Mouse (Mus musculus): ENCODE data around the gene Stox2.
"Not testable (repeated sequence)": the region's sequence is repeated elsewhere in the genome, so short reads cannot be mapped to it uniquely, and the experiment has no call there.

Gene Stox2

GRCm38 (mm10) chr8:47446312-47447046, at the start of gene Stox2:
Gene Stox2, minus strand, starts transcription at chr8:47446362.
- DNase-seq (ENCODE audit: low read depth, low spot score) = no peak

GRCm38 (mm10) chr8:47495428-47495827, 49.3 kb upstream of the Stox2 start:
- DNase-seq (ENCODE audit: low read depth, low spot score) = no peak

- DNase-seq (ENCODE audit: low read depth, low spot score) = no peak
Observed at GRCm38 (mm10) chr8:47494602-47495153, 48.5 kb upstream of the Stox2 start.

GRCm38 (mm10) chr8:47493106-47493505, 46.9 kb upstream of the Stox2 start:
- no peak for DNase-seq (ENCODE audit: low read depth, low spot score)

GRCm38 (mm10) chr8:47487231-47487630, 41.1 kb upstream of the Stox2 start:
- DNase-seq (ENCODE audit: low read depth, low spot score) = no peak

DNA sequence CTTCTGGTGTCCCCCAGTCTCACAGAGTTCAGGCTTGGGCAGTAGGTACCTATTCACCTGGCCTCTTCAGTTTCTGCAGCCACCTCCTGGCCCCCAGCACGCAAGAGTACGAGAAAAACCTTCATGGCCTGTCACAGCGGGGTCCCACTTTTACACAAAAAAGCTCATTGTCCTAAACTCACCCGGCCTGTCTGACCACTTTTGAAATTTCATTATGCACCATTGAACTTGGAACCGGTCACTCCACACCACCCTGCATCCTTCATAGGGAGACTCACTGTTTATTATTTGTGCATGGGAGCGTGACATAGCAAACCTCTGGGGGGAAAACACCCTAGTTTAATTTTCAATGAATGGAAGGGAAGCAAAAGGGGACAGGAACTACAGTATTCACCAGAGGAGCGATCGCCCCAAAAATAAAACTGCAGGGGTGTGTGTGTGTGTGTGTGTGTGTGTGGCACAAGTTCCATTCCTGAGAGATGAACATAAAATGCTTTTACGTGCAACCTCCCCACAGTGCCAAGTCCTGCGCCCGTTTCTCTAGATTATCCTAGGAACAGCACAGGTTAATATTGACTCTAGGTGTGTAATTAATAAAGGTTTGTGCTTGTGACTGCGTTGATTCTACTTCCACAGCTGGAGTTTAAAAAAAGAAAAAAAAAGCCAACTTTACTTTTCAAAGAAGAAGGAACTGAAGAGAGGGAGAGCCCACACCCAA, 36.4 kb upstream of the Stox2 start:
- no peak for DNase-seq (ENCODE audit: low read depth, low spot score)

GRCm38 (mm10) chr8:47480039-47480438, 33.9 kb upstream of the Stox2 start:
- DNase-seq (ENCODE audit: low read depth, low spot score) = no peak

DNA sequence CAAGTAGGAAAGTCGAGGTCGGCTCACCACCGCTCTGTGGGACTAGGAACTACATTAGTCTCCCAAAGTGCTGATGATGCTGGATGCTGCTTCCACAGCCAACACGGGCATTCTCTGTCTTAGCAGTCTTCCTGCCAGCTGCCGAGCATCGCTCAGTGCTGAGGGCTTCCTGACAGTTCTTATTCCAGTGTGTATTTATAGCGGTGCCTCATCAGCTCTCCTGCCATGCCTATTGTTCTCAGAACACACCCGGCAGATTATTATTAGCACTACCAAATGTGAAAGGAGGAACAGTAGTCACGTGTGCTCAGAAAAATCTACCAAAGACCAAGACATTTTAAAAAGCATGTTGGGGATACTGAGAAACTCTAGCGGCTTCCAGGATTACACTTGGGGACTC, 15.5 kb upstream of the Stox2 start:
- DNase-seq (ENCODE audit: low read depth, low spot score) = no peak

DNA sequence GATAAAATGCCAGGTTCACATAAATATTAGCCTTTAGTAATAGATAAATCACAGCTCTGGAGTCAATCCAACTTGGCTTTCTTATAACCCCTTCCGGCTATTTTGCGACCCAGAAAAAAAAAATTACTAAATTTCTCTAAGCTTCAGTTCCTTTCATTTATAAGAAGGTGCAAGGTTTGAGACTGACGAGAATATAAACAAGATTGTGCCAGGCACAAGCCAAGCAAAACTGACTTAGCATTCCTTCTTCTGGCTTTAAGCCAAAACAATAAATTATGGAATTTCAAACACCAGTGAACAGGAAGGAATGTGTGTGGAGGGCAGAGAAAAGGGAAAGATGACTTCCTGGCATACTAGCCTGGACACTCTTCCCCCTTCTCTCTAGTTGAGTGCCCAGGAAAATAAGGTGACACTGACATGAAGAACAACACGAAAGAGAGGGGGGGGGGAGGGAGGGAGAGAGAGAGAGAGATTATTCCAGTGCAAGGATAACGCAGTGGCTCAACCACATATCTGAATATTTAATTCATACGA, 13.1 kb upstream of the Stox2 start:
- no peak for DNase-seq (ENCODE audit: low read depth, low spot score)

DNA sequence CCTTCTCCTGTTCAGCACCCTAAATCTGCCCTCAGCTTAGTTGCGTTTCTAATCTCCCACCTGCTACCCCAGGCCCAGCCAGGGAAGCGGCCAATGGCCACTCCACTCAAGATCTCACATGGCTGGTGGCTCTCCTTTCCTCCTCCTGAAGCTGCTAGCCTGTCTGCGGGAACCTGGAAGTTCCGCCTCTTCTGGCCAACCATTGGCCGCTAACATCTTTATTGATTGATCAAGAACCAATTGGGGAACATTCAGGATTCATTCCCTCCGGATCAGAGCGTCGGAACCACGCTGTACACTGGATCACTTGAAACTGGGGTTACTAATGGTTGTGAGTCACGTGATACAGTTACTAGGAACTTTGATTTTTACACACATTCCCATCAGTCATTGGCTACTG, 12.4 kb upstream of the Stox2 start:
- DNase-seq (ENCODE audit: low read depth, low spot score) = no peak

DNA sequence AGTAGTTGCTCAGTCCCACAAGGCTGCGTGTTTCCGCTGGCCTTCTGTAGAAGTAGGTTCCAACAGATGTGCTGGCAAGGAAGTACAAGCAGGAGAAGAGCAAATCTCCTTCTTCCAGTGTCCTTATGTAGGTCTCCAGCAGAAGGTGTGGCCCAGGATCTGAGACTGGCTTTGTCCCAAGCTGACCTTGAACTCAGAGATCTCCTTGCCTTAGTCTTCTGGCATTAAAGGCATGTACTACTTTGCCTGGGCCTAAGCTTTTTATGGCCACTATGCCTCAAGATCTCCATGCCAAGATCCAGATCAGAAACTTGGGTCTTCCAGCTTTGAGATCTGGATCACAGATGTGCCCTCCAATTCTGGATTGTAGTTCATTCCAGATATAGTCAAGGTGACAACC, 3.0 kb upstream of the Stox2 start:
- DNase-seq (ENCODE audit: low read depth, low spot score) = not testable (repeated sequence)

GRCm38 (mm10) chr8:47439271-47439670, 6.9 kb downstream of the Stox2 start:
- no peak for DNase-seq (ENCODE audit: low read depth, low spot score)

DNA sequence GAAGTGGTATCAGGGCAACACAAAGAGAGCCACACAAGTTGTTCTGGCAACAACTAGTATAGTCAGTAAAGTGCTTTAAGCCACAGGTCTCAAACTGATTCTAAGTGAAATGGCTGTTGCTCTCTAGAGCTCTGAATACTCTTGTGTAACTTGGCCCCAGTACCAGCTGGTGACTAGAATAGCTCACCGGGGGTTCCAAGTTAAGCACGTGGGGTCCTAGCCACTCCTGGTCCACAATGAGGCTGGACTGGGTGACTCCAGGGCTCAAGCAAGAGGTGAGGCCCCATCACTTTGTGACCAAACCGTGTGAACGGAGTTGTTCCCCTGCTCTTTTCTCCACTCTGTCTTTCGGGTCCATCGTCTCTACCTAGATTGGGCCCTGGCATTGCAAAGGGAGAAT, 8.2 kb downstream of the Stox2 start:
- DNase-seq (ENCODE audit: low read depth, low spot score) = no peak

GRCm38 (mm10) chr8:47435861-47436260, 10.3 kb downstream of the Stox2 start:
- DNase-seq (ENCODE audit: low read depth, low spot score) = no peak

DNA sequence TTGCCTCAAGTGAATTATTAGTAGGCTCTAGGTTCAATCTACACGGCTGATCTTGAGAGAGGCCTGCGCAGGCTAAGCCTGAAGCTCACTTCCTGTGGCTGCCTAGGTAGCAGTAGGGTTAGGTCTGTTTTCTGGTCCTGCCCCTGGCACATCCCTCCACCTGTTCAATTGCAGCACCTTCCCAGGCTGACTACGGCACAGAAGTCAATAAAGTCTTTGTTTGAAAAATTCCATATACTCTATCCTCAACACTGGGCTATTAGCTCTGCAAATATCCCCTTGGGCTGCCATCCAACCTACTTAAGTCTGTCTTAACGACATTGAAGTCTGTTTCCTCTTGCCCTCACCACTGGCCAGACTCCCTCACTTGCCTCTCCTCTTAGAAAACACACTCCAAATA, 10.8 kb downstream of the Stox2 start:
- no peak for DNase-seq (ENCODE audit: low read depth, low spot score)

GRCm38 (mm10) chr8:47431263-47431662, 14.9 kb downstream of the Stox2 start:
- no peak for DNase-seq (ENCODE audit: low read depth, low spot score)

DNA sequence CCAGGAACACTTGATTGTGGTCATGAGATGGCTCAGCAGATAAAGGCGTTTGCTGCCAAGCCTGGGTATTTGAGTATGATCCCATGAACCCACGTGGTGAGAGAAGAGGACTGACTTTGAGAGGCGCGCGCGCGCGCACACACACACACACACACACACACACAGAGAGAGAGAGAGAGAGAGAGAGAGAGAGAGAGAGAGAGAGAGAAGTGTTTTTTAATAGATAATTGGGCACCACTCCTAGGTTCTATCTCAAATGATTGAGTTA, 32.0 kb downstream of the Stox2 start:
- not testable (repeated sequence) for DNase-seq (ENCODE audit: low read depth, low spot score)

DNA sequence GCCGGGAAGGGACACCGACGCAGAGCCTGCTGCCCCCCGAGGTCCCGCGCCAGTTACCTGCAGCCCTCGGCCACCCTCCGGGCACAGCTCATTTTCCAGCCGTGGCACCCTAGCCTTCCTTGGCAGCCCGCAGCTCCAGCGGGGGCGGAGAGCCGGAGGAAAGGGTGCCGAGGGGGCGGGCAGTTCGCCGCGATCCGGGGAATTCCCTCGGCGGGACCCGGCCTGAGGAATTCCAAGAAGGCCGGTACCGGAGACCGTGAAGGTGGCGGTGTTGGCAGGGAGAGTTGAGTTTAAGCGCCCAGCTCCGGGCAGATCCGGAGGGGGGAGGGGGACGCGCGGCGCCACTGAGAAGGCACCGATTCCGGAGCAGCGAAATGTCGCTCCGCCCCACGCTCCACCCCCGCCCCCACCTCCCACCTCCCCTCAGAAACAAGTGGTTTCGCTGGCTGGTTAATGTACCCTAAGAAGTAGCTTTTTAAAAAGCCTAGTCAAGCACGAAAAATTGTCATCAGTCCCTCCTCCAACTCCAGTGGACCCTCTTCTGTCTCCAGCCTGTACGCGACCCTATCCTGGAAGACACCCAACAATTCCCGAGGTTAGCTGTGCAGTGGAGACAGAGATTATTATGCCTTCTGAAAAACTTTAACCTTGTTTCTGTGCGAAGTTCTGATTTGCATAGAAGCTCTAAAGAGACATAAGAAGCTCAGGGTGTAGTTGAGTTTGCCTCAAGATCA, 32.5 kb downstream of the Stox2 start:
- DNase-seq (ENCODE audit: low read depth, low spot score) = peak; percentile 5

DNA sequence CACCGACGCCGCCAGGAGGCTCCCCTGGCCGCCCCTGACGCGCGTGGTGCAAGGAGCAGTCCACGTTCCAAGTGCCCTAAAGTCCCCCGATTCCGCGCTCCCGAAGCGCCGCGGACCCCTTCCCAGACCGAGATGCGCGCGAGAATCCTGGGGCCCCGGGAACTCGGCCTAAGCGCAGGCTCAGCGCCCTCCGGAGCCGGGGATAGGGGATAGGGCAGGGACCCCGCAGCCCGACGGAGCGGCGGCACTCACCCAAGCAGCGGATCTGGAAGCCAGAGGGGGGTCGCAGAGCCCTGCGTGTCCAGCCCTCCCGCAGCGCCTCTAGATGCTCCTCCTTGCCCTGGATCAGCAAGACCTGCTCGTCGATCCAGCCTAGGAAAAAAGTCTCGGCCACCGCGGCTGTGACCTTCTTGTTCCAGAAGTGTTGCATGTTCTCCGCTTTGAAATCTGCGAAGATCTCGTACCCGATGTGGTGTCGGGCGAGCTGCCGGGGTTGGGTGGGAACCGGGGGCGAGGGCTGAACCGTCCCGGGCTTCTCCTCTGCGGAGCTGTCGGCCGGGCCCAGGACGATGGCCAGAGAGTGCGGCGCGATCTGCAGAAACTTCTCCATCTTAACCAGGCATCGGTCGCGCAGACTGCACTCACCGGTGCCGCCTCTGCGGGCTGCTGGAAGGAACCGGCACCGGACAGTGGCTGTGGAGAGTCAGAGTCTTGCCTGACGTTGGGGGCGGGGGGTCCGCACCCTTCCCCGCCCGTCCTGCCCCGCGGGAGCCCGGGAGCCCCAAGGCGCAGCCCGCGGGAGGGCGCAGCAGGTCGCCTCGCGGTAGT, 33.3 kb downstream of the Stox2 start:
- no peak for DNase-seq (ENCODE audit: low read depth, low spot score)

DNA sequence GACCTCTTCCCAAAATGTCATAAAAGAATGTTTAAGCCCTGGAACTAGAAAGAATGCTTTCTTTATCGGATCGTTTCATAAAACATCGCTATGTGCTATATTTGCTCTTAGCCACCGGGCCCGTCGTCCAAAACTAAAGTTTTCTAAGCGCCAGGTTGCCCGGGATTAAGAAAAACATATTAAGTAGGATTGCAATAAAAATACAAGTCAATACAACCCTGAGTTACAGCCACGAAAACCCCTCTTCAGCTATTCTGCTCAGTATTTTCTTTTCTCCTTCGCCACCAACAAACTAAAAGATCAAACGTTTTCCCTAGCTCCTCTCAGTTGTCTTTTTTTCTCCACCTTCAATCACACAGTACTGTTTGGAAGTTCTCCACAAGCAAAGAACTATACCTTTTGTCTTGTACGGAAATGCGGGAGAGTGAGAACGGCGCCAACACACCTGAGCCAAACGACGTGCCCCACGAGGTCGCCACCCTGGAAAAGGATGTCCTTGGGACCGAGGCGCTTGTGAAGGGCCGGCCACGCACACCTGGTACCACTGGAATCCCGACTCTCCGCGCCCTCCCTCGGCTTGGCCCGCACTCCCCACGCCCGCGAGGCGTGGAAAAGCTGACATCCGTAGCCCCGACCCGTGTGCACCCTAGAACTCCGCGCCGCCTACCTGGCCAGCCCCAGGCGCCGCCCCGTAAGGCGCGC, 34.0 kb downstream of the Stox2 start:
- no peak for DNase-seq (ENCODE audit: low read depth, low spot score)

DNA sequence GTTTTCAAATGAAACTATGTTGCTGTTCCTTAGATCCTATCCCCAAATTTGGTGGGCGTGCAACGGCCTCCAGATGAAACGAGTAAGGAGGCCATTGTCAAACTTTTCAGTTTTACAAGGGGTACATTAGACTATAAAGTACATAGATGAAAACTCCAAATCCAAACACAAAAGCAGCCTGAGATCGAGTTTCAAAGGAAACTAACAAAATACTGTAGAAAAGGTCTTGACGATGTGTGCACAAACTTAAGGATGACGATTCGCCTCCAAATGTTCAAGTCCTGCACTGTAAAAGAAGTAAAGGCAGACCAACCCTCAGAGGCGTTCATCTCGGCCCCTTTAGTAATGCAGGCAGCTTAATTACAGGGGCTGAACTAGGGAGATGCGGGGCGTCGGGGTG, 34.8 kb downstream of the Stox2 start:
- no peak for DNase-seq (ENCODE audit: low read depth, low spot score)

Measured in CD4-positive, CD25-positive, alpha-beta regulatory T cell, adult 2 months (primary cell).